In genomic region chr5:112389352-112389751, GRCm38 (mm10) we compare ENCODE assay signal across 19 mouse cellular contexts. TPM values are rescaled to one million over a fixed set of nuclear protein-coding genes. Genes with fewer than 3 reads are reported as not detected.
A peak's percentile ranks its signal among the peaks of the same experiment; 100 is the strongest.
DNase-seq lines count a peak whose midpoint lies in the region; ATAC-seq and TF ChIP-seq lines count a peak whose summit lies in the region.
"Had no signal": no experiment of that assay in that cellular context is flagged by ENCODE, and none has a peak within 500 bp of the region (broad histone marks: within the 10 kb centered on the region; RNA-seq: fewer than 3 reads in every experiment).

No protein-coding gene starts in this region.

- H3K27ac ChIP-seq in layer of hippocampus, adult 2 months: peak overlapping the region; percentile 69
- no peak overlapping the region for H3K27ac ChIP-seq in hindbrain, embryonic 15.5 days (replicated peaks)
- no peak overlapping the region for H3K27ac ChIP-seq in midbrain, embryonic 16.5 days (ENCODE audit: low read length)
- H3K27ac ChIP-seq: embryonic facial prominence, embryonic 12.5 days had no signal

- no peaks in the 10 kb centered on the region for H3K9me3 ChIP-seq in hindbrain, embryonic 15.5 days
- no peaks in the 10 kb centered on the region for H3K9me3 ChIP-seq in midbrain, embryonic 16.5 days (replicated peaks; ENCODE audit: control insufficient read depth, low read length, poor library complexity, severe bottlenecking)
- H3K9me3 ChIP-seq: embryonic facial prominence, embryonic 12.5 days had no signal

- no peaks in the 10 kb centered on the region for H3K27me3 ChIP-seq in hindbrain, embryonic 15.5 days
- H3K27me3 ChIP-seq in midbrain, embryonic 16.5 days (ENCODE audit: control insufficient read depth, insufficient read depth, low read depth, low read length): no peaks in the 10 kb centered on the region

- H3K4me2 ChIP-seq in hindbrain, embryonic 15.5 days: peak overlapping the region; percentile 33
- H3K4me2 ChIP-seq in midbrain, embryonic 16.5 days (ENCODE audit: low read length): peak overlapping the region; percentile 21
- H3K4me2 ChIP-seq: embryonic facial prominence, embryonic 12.5 days had no signal

- H3K4me3 ChIP-seq in layer of hippocampus, adult 2 months: peak overlapping the region; percentile 53
- no peak overlapping the region for H3K4me3 ChIP-seq in hindbrain, embryonic 15.5 days
- H3K4me3 ChIP-seq in midbrain, embryonic 16.5 days (ENCODE audit: low read depth, low read length): no peak overlapping the region
- H3K4me3 ChIP-seq: embryonic facial prominence, embryonic 12.5 days had no signal

- WGBS in hindbrain, embryonic 15.5 days: 67% methylated on average over 9 of the region's 9 CpGs
- 67% methylated on average over 9 of the region's 9 CpGs for WGBS in midbrain, embryonic 16.5 days

- TF ChIP-seq CTCF in layer of hippocampus, adult 2 months (conservative IDR thresholded peaks at IDR 0.05): no peak

- ATAC-seq in hindbrain, embryonic 15.5 days (ENCODE audit: low FRiP score, low read depth): no peak
- ATAC-seq in midbrain, embryonic 16.5 days: no peak
- ATAC-seq: Patski had no signal

- H3K9ac ChIP-seq in hindbrain, embryonic 15.5 days: 0 out of 2 replicates have a peak overlapping the region, but pooled peaks have one; percentile 25
- peak overlapping the region; percentile 49; the same call in 1 of the 2 replicates for H3K9ac ChIP-seq in midbrain, embryonic 16.5 days (ENCODE audit: low read depth, low read length)
- H3K9ac ChIP-seq: embryonic facial prominence, embryonic 12.5 days had no signal

- H3K4me1 ChIP-seq in hindbrain, embryonic 15.5 days (replicated peaks): peaks cover 58% of the 10 kb centered on the region
- H3K4me1 ChIP-seq in midbrain, embryonic 16.5 days (ENCODE audit: control insufficient read depth, insufficient read depth, low read length): peaks cover 47% of the 10 kb centered on the region

- peak; percentile 22 for DNase-seq in cerebellum, adult 9-10 months
- no peak for DNase-seq in cerebellum, adult 8-10 months
- no peak for DNase-seq in layer of hippocampus, adult 2 months (ENCODE audit: low spot score in 2 of 2)
- DNase-seq in layer of hippocampus, postnatal 14 days (ENCODE audit: low spot score in 2 of 2): no peak
- no peak for DNase-seq in testis, postnatal 10 days (ENCODE audit: low spot score)
- DNase-seq in adrenal gland, adult (ENCODE audit: inconsistent age in 2 of 2, low spot score in 1 of 2): no peak
- DNase-seq: kidney, adult 9 months; lung, postnatal 4 days; thymus, postnatal 36 days had no signal

- H3K36me3 ChIP-seq in hindbrain, embryonic 15.5 days: peaks cover 34% of the 10 kb centered on the region
- peaks cover 28% of the 10 kb centered on the region for H3K36me3 ChIP-seq in midbrain, embryonic 16.5 days (ENCODE audit: control insufficient read depth, insufficient read depth, low read length)

RNA-seq across cellular contexts. Expression of gene Asphd2, which starts 5.3 kb away (rescaled TPM):
- 100 to 1,000 TPM; 223 to 224 TPM for total RNA-seq in layer of hippocampus, adult 2 months (2021)
- 100 to 1,000 TPM; 161 to 174 TPM for total RNA-seq in layer of hippocampus, postnatal 14 days (2021)
- 104 and 106 TPM in 2 replicates for polyA plus RNA-seq in hindbrain, embryonic 15.5 days (2015; fragmentation: Nextera tagmentation; extraction: Ambion mirVana)
- 58.8 and 66.2 TPM in 2 replicates for polyA plus RNA-seq in midbrain, embryonic 16.5 days (2015; fragmentation: Nextera tagmentation; extraction: Ambion mirVana)
- polyA plus RNA-seq: liver, embryonic 16.5 days had no signal

RNA-seq across cellular contexts. Expression of gene Gm6583, which starts 33.5 kb away (rescaled TPM):
- not detected for total RNA-seq in layer of hippocampus, adult 2 months (2021)
- total RNA-seq in layer of hippocampus, postnatal 14 days (2021): not detected
- 0.10 and 0.25 TPM in 2 replicates for polyA plus RNA-seq in hindbrain, embryonic 15.5 days (2015; fragmentation: Nextera tagmentation; extraction: Ambion mirVana)
- 0.17 and 0.29 TPM in 2 replicates for polyA plus RNA-seq in midbrain, embryonic 16.5 days (2015; fragmentation: Nextera tagmentation; extraction: Ambion mirVana)
- total RNA-seq: gastrocnemius, postnatal 4 days; layer of hippocampus, adult 8-10 months had no signal
- polyA plus RNA-seq: brain, embryonic 14.5 days; heart, embryonic 14.5 days had no signal

RNA-seq across cellular contexts. Expression of gene Hps4, which starts 46.5 kb away (rescaled TPM):
- 10 to 100 TPM; 30.3 to 37.5 TPM for total RNA-seq in layer of hippocampus, adult 2 months (2021)
- 10 to 100 TPM; 25.0 to 29.9 TPM for total RNA-seq in layer of hippocampus, postnatal 14 days (2021)
- polyA plus RNA-seq in hindbrain, embryonic 15.5 days (2015; fragmentation: Nextera tagmentation; extraction: Ambion mirVana): 42.0 and 42.7 TPM in 2 replicates
- polyA plus RNA-seq in midbrain, embryonic 16.5 days (2015; fragmentation: Nextera tagmentation; extraction: Ambion mirVana): 41.8 and 45.6 TPM in 2 replicates

RNA-seq across cellular contexts. Expression of gene Srrd, which starts 46.5 kb away (rescaled TPM):
- total RNA-seq in layer of hippocampus, adult 2 months (2021): 10 to 100 TPM; 21.4 to 30.4 TPM
- 10 to 100 TPM; 26.4 to 30.1 TPM for total RNA-seq in layer of hippocampus, postnatal 14 days (2021)
- polyA plus RNA-seq in hindbrain, embryonic 15.5 days (2015; fragmentation: Nextera tagmentation; extraction: Ambion mirVana): 57.6 and 58.9 TPM in 2 replicates
- polyA plus RNA-seq in midbrain, embryonic 16.5 days (2015; fragmentation: Nextera tagmentation; extraction: Ambion mirVana): 51.7 and 56.8 TPM in 2 replicates

RNA-seq across cellular contexts. Expression of gene Gm6588, which starts 59.9 kb away (rescaled TPM):
- not detected for total RNA-seq in layer of hippocampus, adult 2 months (2021)
- not detected for total RNA-seq in layer of hippocampus, postnatal 14 days (2021)
- polyA plus RNA-seq in hindbrain, embryonic 15.5 days (2015; fragmentation: Nextera tagmentation; extraction: Ambion mirVana): 0.63 and 1.0 TPM in 2 replicates
- polyA plus RNA-seq in midbrain, embryonic 16.5 days (2015; fragmentation: Nextera tagmentation; extraction: Ambion mirVana): 1.0 and 1.6 TPM in 2 replicates
- total RNA-seq: gastrocnemius, postnatal 4 days; layer of hippocampus, adult 8-10 months had no signal
- polyA plus RNA-seq: brain, embryonic 14.5 days; embryonic facial prominence, embryonic 12.5 days; heart, embryonic 14.5 days; limb, embryonic 11.5 days; liver, embryonic 16.5 days; Patski had no signal
